Mouse (Mus musculus) hindbrain, embryonic 13.5 days (tissue): Measurements from ENCODE around the gene Rbsn. TPM values are rescaled to one million over a fixed set of nuclear protein-coding genes. Genes with fewer than 3 reads are reported as not detected.

Source experiments
- ATAC-seq: fragments of 200-750 bp; cut with Nextera tagmentation; 2 replicates; pipeline ENCODE4 v1.8.0; 2017; ENCODE audit warnings: moderate TSS enrichment; ENCODE audit not compliant: low FRiP score
- H3K27ac ChIP-seq: fragments of 300-500 bp; sonication (generic); 2 replicates; pipeline ENCODE4 v1.5.1; 2015; ENCODE audit warnings: inconsistent platforms, mild to moderate bottlenecking, moderate library complexity
- H3K27me3 ChIP-seq: fragments of 300-500 bp; sonication (generic); 2 replicates; pipeline ENCODE4 v1.6.1; 2015; ENCODE audit warnings: mild to moderate bottlenecking, inconsistent platforms
- H3K36me3 ChIP-seq: fragments of 300-500 bp; sonication (generic); 2 replicates; pipeline ENCODE4 v1.6.1; 2015; ENCODE audit warnings: mild to moderate bottlenecking, inconsistent platforms
- H3K4me1 ChIP-seq: fragments of 300-500 bp; sonication (generic); replicated peaks from 2 replicates; pipeline ENCODE4 v1.6.1; 2015; ENCODE audit warnings: inconsistent platforms
- H3K4me2 ChIP-seq: fragments of 300-500 bp; sonication (generic); 2 replicates; pipeline ENCODE4 v1.6.1; 2015; ENCODE audit warnings: inconsistent platforms, mild to moderate bottlenecking, moderate library complexity
- H3K4me3 ChIP-seq: fragments of 300-500 bp; sonication (generic); 2 replicates; pipeline ENCODE4 v1.5.1; 2015; ENCODE audit warnings: mild to moderate bottlenecking, inconsistent platforms
- H3K9ac ChIP-seq: fragments of 300-500 bp; sonication (generic); 2 replicates; pipeline ENCODE4 v1.6.1; 2015; ENCODE audit warnings: mild to moderate bottlenecking, inconsistent platforms
- H3K9me3 ChIP-seq: fragments of 300-500 bp; sonication (generic); 2 replicates; pipeline ENCODE4 v1.6.1; 2016; ENCODE audit warnings: inconsistent platforms
- WGBS: fragments of 180-500 bp; shearing (Covaris S2); methylation state at CpG from one replicate; pipeline ENCODE4 v1.1.7; 2015; 5-methylcytosine and 5-hydroxymethylcytosine counted together
- polyA plus RNA-seq: library from polyadenylated mRNA; unstranded; fragments of >200 nt; fragmentation: Nextera tagmentation; extraction: Ambion mirVana; gene quantifications from 2 replicates; pipeline ENCODE4 v1.2.1, GENCODE M21; 2015

Rbsn gene
- polyA plus RNA-seq, 1 experiment from 2014 or later = 35.8 TPM

DNA sequence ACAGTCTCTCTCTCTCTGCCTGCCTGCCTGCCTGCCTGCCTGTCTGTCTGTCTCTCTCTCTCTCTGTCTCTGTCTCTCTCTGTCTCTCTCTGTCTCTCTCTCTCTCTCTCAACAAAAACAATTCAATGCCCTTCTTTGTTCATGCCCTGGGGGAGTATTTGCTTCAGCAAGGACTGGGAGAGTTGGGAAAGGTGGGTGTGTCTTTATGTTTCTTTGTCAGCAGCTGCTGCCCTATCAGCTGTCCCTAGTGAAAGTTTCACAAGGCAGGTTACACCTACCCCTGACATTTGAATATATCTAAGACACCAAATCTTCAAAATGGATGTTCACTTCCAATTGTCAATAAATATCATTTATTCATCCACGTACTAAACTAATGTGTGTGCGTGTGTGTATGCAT, 14.9 kb upstream of the Rbsn start:
- Histone ChIP-seq H3K4me1 (no peaks in the 10 kb centered on the region), H3K36me3 (no peaks in the 10 kb centered on the region), H3K4me3 (no peak overlapping the region), H3K27ac (no peak overlapping the region), H3K4me2 (no peak overlapping the region), H3K27me3 (no peaks in the 10 kb centered on the region), H3K9ac (no peak overlapping the region), H3K9me3 (no peaks in the 10 kb centered on the region)
- 93% methylated on average over 2 of the region's 2 CpGs for WGBS
- ATAC-seq = no peak

DNA sequence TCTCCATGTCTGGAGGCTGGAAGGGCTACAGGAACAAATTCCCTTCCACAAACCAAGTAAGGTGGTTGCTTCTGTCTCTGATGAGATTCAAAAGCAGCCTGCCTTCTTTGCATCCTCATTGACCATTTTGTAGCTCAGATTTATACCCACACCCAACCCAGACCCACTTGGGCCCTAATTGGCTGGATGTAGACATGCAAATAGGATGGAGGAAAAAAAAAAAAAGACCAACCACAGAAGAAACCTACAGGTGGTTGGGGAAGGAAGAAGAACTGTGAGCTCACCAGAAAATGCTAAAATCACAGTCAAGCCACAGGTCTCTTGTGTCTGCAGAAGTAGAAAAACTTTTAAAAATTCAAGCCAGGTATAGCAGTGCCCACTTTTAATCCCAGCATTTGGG, 14.4 kb upstream of the Rbsn start:
- no peak overlapping the region for H3K27ac ChIP-seq
- no peak overlapping the region for H3K4me3 ChIP-seq
- ATAC-seq = no peak
- no peaks in the 10 kb centered on the region for H3K4me1 ChIP-seq
- H3K36me3 ChIP-seq = no peaks in the 10 kb centered on the region
- no peak overlapping the region for H3K4me2 ChIP-seq
- no peak overlapping the region for H3K9ac ChIP-seq
- no peaks in the 10 kb centered on the region for H3K9me3 ChIP-seq
- no peaks in the 10 kb centered on the region for H3K27me3 ChIP-seq

DNA sequence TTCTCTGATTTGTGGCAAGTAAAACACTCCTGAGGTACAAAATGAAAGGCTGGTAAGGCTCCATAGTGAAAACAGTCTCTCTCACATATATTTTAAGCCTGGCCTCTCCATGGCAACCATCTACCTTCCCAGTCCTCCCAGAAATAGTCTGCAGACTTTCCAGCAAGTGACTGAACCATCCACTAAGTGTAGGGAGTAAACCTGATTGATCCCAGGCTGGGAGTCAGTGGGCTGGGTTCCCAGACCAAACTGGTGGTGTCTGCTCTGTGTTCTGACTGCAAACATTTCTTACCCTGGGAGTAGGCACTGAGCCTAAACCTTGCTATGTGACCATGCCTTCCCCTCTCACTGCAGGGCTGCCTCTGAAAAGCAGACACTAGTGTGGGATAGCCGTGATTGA, 10.3 kb upstream of the Rbsn start:
- Histone ChIP-seq H3K9ac (no peak overlapping the region), H3K4me3 (no peak overlapping the region), H3K27ac (no peak overlapping the region), H3K4me1 (no peaks in the 10 kb centered on the region), H3K9me3 (no peaks in the 10 kb centered on the region; the same call in 1 of the 2 replicates), H3K27me3 (no peaks in the 10 kb centered on the region), H3K36me3 (no peaks in the 10 kb centered on the region), H3K4me2 (no peak overlapping the region)
- 72% methylated on average over 1 of the region's 1 CpGs for WGBS
- no peak for ATAC-seq

DNA sequence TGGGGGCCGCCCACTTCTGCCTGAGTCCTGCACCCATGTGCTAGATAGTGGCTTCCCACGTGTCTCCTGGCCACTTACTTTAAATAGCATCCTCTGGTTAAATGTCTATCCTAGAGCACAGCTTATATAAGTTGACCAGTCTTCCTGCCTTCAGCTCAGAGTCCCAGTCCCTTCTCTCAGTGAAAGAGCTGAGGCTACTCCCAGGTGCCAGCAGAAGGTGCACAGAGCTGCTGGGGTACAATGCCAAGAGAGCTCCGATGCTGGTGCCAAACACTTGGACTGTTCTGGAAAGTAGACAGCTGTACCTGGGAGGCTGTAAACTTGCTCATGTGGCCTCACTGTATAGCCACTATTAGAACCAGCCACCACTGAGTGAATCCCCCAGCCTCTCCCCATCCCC, 7.3 kb upstream of the Rbsn start:
- Histone ChIP-seq H3K4me1 (no peaks in the 10 kb centered on the region), H3K4me2 (no peak overlapping the region), H3K4me3 (no peak overlapping the region), H3K36me3 (no peaks in the 10 kb centered on the region), H3K27me3 (no peaks in the 10 kb centered on the region; the same call in 1 of the 2 replicates), H3K9me3 (no peaks in the 10 kb centered on the region; the same call in 1 of the 2 replicates), H3K9ac (no peak overlapping the region), H3K27ac (no peak overlapping the region)
- ATAC-seq = no peak
- WGBS = 90% methylated on average over 3 of the region's 3 CpGs

DNA sequence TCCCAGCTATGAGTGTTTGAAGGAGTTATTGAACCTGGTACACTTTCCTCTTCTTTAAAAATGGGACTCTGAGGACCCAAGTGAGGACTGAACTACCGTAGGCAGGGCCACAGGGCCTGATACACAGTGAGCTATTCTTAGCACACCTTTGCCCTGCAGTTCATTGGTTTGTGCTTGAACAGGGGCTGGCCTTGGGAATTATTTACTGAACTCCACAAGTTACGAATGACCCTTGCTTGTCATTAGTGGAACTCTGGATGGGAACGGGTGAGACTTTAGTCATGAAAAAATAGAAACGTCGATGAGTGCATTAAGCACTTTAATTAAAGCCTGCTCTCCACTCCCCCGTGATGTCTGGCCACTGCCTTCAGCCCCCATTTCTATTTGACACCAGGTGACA, 6.9 kb upstream of the Rbsn start:
- no peaks in the 10 kb centered on the region; the same call in 1 of the 2 replicates for H3K27me3 ChIP-seq
- H3K4me3 ChIP-seq = no peak overlapping the region
- WGBS = 84% methylated on average over 6 of the region's 6 CpGs
- H3K9ac ChIP-seq = no peak overlapping the region
- no peaks in the 10 kb centered on the region for H3K36me3 ChIP-seq
- H3K4me2 ChIP-seq = no peak overlapping the region
- H3K27ac ChIP-seq = no peak overlapping the region
- no peaks in the 10 kb centered on the region for H3K4me1 ChIP-seq
- no peaks in the 10 kb centered on the region; the same call in 1 of the 2 replicates for H3K9me3 ChIP-seq
- ATAC-seq = no peak

DNA sequence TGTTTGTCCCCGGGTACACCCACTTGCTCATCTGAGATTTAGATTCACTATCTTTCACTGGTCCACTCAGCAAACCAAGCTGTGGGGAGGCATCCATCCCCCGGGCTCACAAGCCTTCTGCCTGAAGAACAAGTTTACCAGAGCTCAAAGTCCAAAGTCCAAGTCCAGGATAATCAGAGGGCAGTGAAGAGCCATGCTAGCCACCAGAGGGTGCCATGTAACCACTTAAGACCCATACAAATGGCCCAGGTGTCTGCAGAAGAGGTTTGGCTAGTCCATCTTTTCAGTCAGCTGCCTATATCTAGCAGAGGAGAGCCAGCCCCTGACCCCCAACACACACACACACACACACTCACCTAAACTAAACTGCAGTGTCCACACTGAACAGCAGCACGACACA, 4.7 kb upstream of the Rbsn start:
- peaks cover 4% of the 10 kb centered on the region; the same call in 1 of the 2 replicates for H3K4me1 ChIP-seq
- no peaks in the 10 kb centered on the region for H3K36me3 ChIP-seq
- no peak overlapping the region for H3K4me3 ChIP-seq
- no peak overlapping the region for H3K9ac ChIP-seq
- H3K27ac ChIP-seq = no peak overlapping the region
- no peak for ATAC-seq
- H3K9me3 ChIP-seq = no peaks in the 10 kb centered on the region; the same call in 1 of the 2 replicates
- H3K4me2 ChIP-seq = no peak overlapping the region
- WGBS = 59% methylated on average over 3 of the region's 3 CpGs
- H3K27me3 ChIP-seq = peaks cover 3% of the 10 kb centered on the region; the same call in 1 of the 2 replicates

DNA sequence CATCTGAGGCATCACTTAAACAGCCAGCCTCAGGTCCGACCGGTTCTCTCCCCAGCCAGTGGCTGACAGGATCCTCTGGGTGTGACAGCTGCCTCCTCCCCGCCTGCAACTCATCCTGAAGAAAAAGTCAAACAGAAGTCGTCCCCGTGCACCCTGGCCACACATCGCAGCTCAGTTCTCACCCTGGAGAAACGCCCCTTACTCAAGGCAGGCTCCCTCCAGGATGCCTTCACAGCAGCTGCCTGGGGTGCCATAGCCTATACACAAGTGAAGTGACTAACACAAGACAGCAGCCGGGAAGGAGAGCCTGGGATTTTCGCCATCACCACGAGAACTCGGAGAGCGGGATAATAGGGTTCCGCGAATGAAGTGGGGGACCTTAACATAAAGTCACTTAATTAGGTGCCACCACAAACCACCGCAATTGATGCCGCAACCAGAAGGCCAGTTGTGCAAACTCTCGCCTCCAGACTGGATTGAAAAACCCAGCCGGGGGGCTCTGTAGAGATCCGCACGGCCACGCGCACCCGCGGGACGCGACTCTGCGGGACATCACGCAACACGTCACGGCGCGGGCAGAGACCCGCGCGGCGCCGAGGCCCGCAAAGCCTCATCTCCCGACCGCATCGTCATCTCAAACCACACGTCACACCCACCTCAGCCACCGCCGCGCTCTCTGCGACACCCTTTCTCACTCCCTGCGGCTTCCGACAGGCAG, 511 bp downstream of the Rbsn start:
- H3K4me2 ChIP-seq = peak overlapping the region; percentile 94
- 1% methylated on average over 48 of the region's 48 CpGs for WGBS
- H3K4me1 ChIP-seq = peaks cover 16% of the 10 kb centered on the region
- H3K9me3 ChIP-seq = no peaks in the 10 kb centered on the region
- peak overlapping the region; percentile 93 for H3K9ac ChIP-seq
- peak overlapping the region; percentile 84 for H3K4me3 ChIP-seq
- peak; percentile 84 for ATAC-seq
- peaks cover 3% of the 10 kb centered on the region; the same call in 1 of the 2 replicates for H3K27me3 ChIP-seq
- peak overlapping the region; percentile 91 for H3K27ac ChIP-seq
- H3K36me3 ChIP-seq = peaks cover 18% of the 10 kb centered on the region

DNA sequence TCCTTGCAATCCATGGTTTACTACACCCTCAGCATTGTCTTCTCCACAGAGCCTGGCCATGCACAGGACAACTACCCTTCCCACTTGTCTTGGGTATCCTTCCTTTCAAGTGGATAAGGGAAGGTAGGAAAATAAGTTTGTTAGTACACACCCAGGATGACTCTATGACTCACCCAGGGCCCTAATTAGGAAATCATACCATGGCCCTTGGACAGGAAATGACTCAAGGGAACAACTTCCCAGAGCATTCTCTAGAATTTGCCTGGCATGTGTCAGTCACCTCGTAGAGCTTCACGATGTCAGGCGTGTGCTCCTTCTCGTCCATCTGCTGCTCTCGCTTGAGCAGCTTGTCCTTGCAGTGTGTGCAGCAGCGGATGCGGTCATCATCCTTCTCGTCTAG, 15.3 kb downstream of the Rbsn start:
- Histone ChIP-seq H3K27ac (no peak overlapping the region), H3K9ac (no peak overlapping the region), H3K4me1 (no peaks in the 10 kb centered on the region), H3K9me3 (no peaks in the 10 kb centered on the region), H3K4me2 (no peak overlapping the region), H3K4me3 (no peak overlapping the region), H3K27me3 (no peaks in the 10 kb centered on the region), H3K36me3 (peaks cover 84% of the 10 kb centered on the region)
- no peak for ATAC-seq
- WGBS = 97% methylated on average over 8 of the region's 8 CpGs

DNA sequence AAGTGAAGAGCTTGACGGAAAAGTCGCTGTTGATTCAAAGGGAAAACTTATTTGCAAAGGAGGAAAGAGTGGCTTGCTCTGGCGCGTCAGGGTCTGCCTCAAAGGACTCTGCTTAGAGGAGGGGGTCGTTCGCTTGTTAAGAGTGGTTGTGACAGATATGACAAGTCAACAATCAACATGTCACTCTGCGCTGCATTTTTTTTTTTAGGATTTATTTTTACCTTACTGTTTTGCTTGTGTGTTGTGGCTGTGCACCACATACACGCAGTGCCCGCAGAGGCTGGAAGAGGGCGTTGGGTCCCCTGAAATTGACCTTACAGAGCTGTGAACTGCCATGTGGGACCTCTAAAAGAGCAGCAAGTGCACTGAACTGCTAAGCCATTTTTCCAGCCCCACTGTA, 30.5 kb downstream of the Rbsn start:
- Histone ChIP-seq H3K4me2 (peak overlapping the region; percentile 86), H3K9me3 (0 out of 2 replicates have a peak, but pooled peaks cover 5% of the 10 kb centered on the region), H3K4me3 (peak overlapping the region; percentile 85), H3K36me3 (peaks cover 53% of the 10 kb centered on the region), H3K27me3 (no peaks in the 10 kb centered on the region), H3K9ac (peak overlapping the region; percentile 87), H3K4me1 (peaks cover 15% of the 10 kb centered on the region), H3K27ac (peak overlapping the region; percentile 73)
- WGBS = 7% methylated on average over 10 of the region's 10 CpGs
- ATAC-seq = peak; percentile 79

DNA sequence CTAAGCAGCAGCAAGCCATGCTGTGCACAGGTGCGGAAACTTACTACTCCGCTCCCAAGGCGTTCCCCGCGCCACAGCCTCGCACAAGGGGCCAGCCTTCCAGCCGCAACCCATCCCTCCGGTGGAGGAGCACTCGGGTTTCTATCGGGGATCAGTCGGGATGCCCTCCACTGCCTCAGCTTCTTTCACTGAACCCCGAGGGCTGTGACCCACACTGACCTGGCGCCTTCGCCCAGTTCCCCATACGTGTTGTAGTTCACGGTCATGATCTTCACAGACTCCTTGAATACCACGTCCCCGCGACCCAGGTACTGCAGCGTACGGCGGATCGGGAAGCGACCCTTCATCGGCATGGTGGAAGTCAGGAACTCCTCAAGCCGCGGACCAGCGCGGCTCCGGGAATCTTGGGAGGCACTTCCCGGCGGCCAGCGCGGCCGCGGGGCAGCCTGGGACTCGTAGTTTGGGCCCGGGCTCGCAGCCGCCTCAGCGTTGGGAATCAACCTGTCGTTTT, 31.0 kb downstream of the Rbsn start, which contains the start of gene Mrps25:
TSS of gene Mrps25 (minus strand) at position 413 of the 511 bp plus-strand sequence.
- Histone ChIP-seq H3K4me3 (peak within 1 kb of the TSS; percentile 85), H3K4me1 (peaks cover 15% of the 10 kb centered on the region), H3K4me2 (peak within 1 kb of the TSS; percentile 86), H3K36me3 (peaks cover 53% of the 10 kb centered on the region), H3K27ac (peak within 1 kb of the TSS; percentile 73), H3K9ac (peak within 1 kb of the TSS; percentile 87), H3K9me3 (0 out of 2 replicates have a peak, but pooled peaks cover 5% of the 10 kb centered on the region), H3K27me3 (no peaks in the 10 kb centered on the region)
- WGBS = under 1% methylated on average over 42 of the region's 42 CpGs
- peak; percentile 95 for ATAC-seq

DNA sequence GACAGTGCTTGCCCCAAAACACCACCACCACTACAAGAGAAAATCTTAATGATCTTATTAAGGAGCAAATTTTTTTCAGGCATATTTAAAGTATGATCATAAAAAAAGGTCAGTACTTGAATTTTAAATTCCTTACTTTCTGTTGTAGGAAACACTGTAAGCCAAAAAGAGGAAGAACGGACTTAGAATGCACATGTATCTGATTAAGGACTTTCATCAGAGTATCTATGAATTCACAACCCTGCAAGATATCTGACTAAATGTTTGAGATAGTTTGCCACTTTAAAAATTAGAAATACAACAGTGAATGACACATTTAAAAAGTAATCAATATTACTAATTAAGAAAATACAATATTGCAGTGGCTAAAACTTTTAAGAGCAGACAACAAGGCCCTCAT, 38.3 kb downstream of the Rbsn start:
- ATAC-seq = no peak
- no peaks in the 10 kb centered on the region for H3K4me1 ChIP-seq
- peaks cover 82% of the 10 kb centered on the region for H3K36me3 ChIP-seq
- WGBS = 96% methylated on average over 1 of the region's 1 CpGs
- no peaks in the 10 kb centered on the region for H3K27me3 ChIP-seq
- H3K27ac ChIP-seq = no peak overlapping the region
- 0 out of 2 replicates have a peak, but pooled peaks cover 5% of the 10 kb centered on the region for H3K9me3 ChIP-seq
- no peak overlapping the region for H3K4me3 ChIP-seq
- no peak overlapping the region for H3K9ac ChIP-seq
- H3K4me2 ChIP-seq = no peak overlapping the region

DNA sequence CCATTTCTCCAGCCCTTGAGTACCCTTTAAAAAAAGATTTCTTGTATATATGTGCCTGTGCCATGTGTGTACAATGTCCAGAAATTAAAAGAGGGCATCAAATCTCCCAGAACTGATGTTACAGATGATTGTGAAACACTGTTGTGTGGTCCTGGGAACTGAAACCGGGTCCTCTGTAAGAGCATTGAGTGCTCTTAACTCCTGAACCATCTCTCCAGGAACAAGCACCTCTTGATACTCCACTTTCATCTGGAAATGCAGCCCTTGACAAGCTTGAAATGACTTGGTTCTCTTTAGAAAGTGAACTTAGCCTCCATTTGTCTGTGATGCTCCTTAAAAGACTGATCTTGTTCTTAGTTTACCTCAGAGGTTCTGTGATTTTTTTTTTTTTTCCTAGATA, 52.0 kb downstream of the Rbsn start:
- Histone ChIP-seq H3K4me1 (no peaks in the 10 kb centered on the region), H3K4me3 (no peak overlapping the region), H3K9ac (no peak overlapping the region), H3K9me3 (no peaks in the 10 kb centered on the region), H3K4me2 (no peak overlapping the region), H3K27ac (no peak overlapping the region), H3K36me3 (peaks cover 94% of the 10 kb centered on the region), H3K27me3 (no peaks in the 10 kb centered on the region)
- WGBS = 92% methylated on average over 1 of the region's 1 CpGs
- no peak for ATAC-seq

DNA sequence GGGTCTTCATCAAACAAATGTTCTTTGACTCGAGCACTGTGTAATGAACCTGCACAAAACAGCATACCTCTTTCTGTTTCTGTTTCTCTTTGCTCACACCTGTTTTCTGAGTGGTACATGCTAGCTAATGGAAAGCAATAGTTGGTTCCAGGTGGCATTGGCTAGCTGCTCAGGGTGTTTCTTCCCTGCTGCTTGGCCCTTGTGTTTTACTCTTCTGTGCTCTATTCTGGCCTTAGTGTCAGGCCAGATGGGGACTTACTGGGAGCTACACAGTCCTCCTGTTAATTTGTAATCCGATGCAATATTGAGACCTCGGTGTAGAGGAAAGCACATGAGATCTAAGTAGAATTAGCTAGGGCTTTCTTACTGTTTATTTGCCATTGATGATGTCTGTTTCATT, 55.9 kb downstream of the Rbsn start:
- Histone ChIP-seq H3K4me1 (no peaks in the 10 kb centered on the region), H3K36me3 (peaks cover 98% of the 10 kb centered on the region), H3K27ac (no peak overlapping the region), H3K9ac (no peak overlapping the region), H3K9me3 (no peaks in the 10 kb centered on the region), H3K4me3 (no peak overlapping the region), H3K4me2 (no peak overlapping the region), H3K27me3 (no peaks in the 10 kb centered on the region)
- WGBS = 92% methylated on average over 3 of the region's 3 CpGs
- no peak for ATAC-seq
